Mouse (Mus musculus): ENCODE data around the gene Ccdc158. TPM values are rescaled to one million over a fixed set of nuclear protein-coding genes. Genes with fewer than 3 reads are reported as not detected.

Ccdc158 gene
- polyA plus RNA-seq (2014; fragmentation: Illumina TruSeq; extraction: RNeasy Lipid Tissue Mini Kit (QIAGEN cat#74804); ENCODE audit: low read depth, low replicate concordance), result 1.6 TPM

DNA sequence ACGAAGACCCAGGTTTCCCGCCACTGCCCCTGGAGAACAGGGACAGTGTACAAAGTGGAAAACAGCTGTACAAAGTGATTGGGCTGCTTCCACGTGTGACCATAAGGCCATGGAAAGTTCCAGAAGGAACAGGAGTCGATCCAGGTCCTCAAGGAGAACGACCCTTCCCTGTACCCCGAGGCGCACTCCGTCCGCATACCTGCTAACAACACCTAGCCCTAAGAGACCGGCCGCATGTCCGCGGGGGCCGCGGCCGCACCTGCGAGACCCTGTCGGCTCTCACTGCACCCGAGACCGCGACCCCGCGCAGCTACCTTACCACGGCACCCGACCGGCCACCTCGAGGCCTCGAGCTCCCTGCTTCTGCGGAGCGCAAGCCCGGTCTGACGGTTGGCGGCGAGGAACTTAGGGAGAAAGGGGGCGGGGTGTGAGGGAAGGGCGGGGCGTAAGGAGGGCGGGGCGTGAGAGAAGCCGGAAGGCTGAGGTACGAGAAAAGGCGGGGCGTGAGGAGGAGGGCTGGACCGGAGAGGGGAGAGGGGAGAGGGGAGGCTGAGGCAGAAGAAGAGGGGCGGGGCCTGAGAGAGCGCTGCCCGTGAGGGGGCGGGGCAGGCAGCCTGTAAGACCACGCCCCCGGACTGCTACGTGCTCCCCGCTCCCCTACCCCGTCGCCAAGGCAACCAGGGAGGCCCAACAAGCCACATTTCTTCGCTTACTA, at the start of gene Ccdc158:
Gene Ccdc158, minus strand, starts transcription at position 413 of the 715 bp plus-strand sequence.

GRCm38 (mm10) chr5:92683351-92683807, 8.3 kb upstream of the Ccdc158 start, which contains the start of gene Shroom3:
Gene Shroom3, plus strand, starts transcription at chr5:92683435.

DNA sequence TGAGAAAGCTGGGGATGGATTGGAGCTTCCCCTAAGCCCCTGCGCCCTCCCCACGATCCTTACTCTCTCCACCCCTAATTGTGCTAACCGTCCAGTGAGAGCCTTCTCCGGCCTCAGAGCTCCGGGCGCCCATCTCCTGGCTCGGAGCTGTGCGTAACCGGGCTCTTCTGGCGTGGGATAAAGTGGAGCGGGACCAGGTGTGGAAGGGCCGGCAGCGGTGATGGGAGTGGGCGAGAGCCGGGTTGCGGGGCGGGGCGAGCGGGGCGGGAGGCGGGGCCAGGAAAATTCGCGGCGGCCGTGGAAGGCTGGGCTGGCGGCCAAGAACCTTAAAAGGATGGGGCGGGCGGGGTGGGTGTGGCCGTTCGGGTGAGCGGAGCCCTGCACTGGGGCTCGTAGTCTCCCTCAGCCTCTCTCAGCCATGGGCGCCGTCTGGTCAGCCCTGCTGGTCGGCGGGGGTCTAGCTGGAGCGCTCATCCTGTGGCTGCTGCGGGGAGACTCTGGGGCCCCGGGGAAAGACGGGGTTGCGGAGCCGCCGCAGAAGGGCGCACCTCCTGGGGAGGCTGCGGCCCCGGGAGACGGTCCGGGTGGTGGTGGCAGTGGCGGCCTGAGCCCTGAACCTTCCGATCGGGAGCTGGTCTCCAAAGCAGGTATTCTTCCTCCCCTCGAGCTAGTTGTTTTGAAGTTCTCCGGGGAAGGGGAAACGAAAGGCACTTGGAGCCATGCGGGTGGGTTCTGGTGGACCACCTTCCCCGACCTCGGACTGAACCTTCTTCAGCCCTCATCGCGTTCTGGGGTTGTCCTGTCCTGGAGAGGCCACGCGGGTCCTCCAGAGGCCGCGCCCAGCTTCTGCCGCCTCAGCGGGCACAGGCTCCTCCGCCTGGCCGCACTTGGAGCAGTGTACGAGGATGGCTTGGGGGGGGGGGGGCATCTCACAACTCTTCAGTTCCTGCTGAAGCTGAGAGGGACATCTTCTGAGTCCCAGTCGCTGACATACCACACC, 72.1 kb downstream of the Ccdc158 start, which contains the start of gene Stbd1:
Gene Stbd1, plus strand, starts transcription at position 351 of the 1,000 bp plus-strand sequence.

Other genes starting within 250 kb of the Ccdc158 start
- 49.7 TPM for gene Nup54, start 240.1 kb downstream of the Ccdc158 start, polyA plus RNA-seq (2014; fragmentation: Illumina TruSeq; extraction: RNeasy Lipid Tissue Mini Kit (QIAGEN cat#74804); ENCODE audit: low read depth, low replicate concordance)
- 114 TPM for gene Scarb2, start 168.4 kb downstream of the Ccdc158 start, polyA plus RNA-seq (2014; fragmentation: Illumina TruSeq; extraction: RNeasy Lipid Tissue Mini Kit (QIAGEN cat#74804); ENCODE audit: low read depth, low replicate concordance)
- gene Fam47e, start 120.2 kb downstream of the Ccdc158 start, polyA plus RNA-seq (2014; fragmentation: Illumina TruSeq; extraction: RNeasy Lipid Tissue Mini Kit (QIAGEN cat#74804); ENCODE audit: low read depth, low replicate concordance), result not detected
- gene Stbd1, start 72.2 kb downstream of the Ccdc158 start, polyA plus RNA-seq (2014; fragmentation: Illumina TruSeq; extraction: RNeasy Lipid Tissue Mini Kit (QIAGEN cat#74804); ENCODE audit: low read depth, low replicate concordance), result 9.5 TPM
- 0.35 TPM for gene Shroom3, start 8.2 kb upstream of the Ccdc158 start, polyA plus RNA-seq (2014; fragmentation: Illumina TruSeq; extraction: RNeasy Lipid Tissue Mini Kit (QIAGEN cat#74804); ENCODE audit: low read depth, low replicate concordance)